ENCODE assay signal across 16 mouse cellular contexts in the genomic region with DNA sequence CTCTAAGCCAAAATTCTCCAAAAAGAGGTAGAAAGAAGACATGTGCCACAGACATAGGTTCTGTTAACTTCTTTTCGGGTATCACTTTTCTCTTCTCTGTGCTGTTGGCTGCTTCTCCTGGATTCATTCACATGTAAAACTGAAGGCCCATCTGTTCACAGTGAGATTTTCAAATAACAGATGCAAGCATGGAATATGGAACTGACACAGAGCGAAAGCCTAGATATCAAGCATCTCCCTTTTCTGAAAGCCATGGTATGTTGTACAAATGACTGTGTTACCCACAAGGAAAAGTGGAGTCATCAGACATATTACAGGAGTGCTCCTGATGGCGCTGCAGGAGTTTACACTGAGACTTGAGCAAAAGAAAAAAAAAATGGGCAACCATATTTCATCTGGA.
DNase-seq lines count a peak whose midpoint lies in the region; ATAC-seq and TF ChIP-seq lines count a peak whose summit lies in the region.
"Had no signal": no experiment of that assay in that cellular context is flagged by ENCODE, and none has a peak within 500 bp of the region (broad histone marks: within the 10 kb centered on the region; RNA-seq: fewer than 3 reads in every experiment).

No protein-coding gene starts in this region.

- intact Hi-C loops in left cerebral cortex, postnatal 36 days (cut with DNase I), result no loop called here
- intact Hi-C loops in heart, postnatal 36 days (cut with DNase I), result no loop called here

- peak; percentile 5 for DNase-seq in hindbrain, postnatal 0 days (ENCODE audit: low spot score)
- peak; percentile 71 for DNase-seq in brain, embryonic 18.5 days (ENCODE audit: low read depth, low spot score)
- DNase-seq in layer of hippocampus, adult 18-20 months (ENCODE audit: low spot score in 2 of 2), result peak; percentile 27 to 73
- peak; percentile 7 to 13 for DNase-seq in left cerebral cortex, postnatal 36 days (ENCODE audit: low spot score in 2 of 2)
- DNase-seq in heart, postnatal 36 days, result no peak
- no peak for DNase-seq in adrenal gland, postnatal 4 days (ENCODE audit: low spot score in 2 of 2)
- DNase-seq: cerebellum, adult 8-10 months; heart, postnatal 4 days; kidney, adult 9 months; liver; lung, adult 18-20 months had no signal

- no peak for ATAC-seq in hindbrain, postnatal 0 days
- no peak for ATAC-seq in hindbrain, embryonic 12.5 days (ENCODE audit: low FRiP score)

- TF ChIP-seq CTCF in hindbrain, postnatal 0 days (IDR thresholded peaks at IDR 0.05; ENCODE audit: low read depth), result no peak

- no peaks in the 10 kb centered on the region for H3K4me1 ChIP-seq in hindbrain, postnatal 0 days (ENCODE audit: insufficient read depth, low read length)
- H3K4me1 ChIP-seq in hindbrain, embryonic 12.5 days, result no peaks in the 10 kb centered on the region
- H3K4me1 ChIP-seq: embryonic facial prominence, embryonic 15.5 days; heart, embryonic 12.5 days had no signal

- H3K27me3 ChIP-seq in hindbrain, postnatal 0 days (ENCODE audit: insufficient read depth, low read length), result no peaks in the 10 kb centered on the region
- H3K27me3 ChIP-seq in hindbrain, embryonic 12.5 days, result no peaks in the 10 kb centered on the region
- H3K27me3 ChIP-seq: embryonic facial prominence, embryonic 15.5 days; heart, embryonic 12.5 days; neural tube, embryonic 13.5 days had no signal

- H3K27ac ChIP-seq in hindbrain, postnatal 0 days, result no peak overlapping the region
- H3K27ac ChIP-seq in hindbrain, embryonic 12.5 days, result no peak overlapping the region
- H3K27ac ChIP-seq: embryonic facial prominence, embryonic 15.5 days; macrophage; neural tube, embryonic 13.5 days had no signal

- no peak overlapping the region for H3K4me2 ChIP-seq in hindbrain, postnatal 0 days (ENCODE audit: low read depth, low read length)
- no peak overlapping the region for H3K4me2 ChIP-seq in hindbrain, embryonic 12.5 days (replicated peaks)
- H3K4me2 ChIP-seq: embryonic facial prominence, embryonic 15.5 days; heart, embryonic 12.5 days; neural tube, embryonic 13.5 days had no signal

- H3K4me3 ChIP-seq in hindbrain, postnatal 0 days (ENCODE audit: low read length), result no peak overlapping the region
- H3K4me3 ChIP-seq in hindbrain, embryonic 12.5 days, result no peak overlapping the region
- H3K4me3 ChIP-seq: embryonic facial prominence, embryonic 15.5 days; heart, embryonic 12.5 days; neural tube, embryonic 13.5 days had no signal

- H3K9ac ChIP-seq in hindbrain, postnatal 0 days (replicated peaks; ENCODE audit: low read length), result no peak overlapping the region
- no peak overlapping the region for H3K9ac ChIP-seq in hindbrain, embryonic 12.5 days
- H3K9ac ChIP-seq: embryonic facial prominence, embryonic 15.5 days; heart, embryonic 12.5 days; neural tube, embryonic 13.5 days had no signal

- no peaks in the 10 kb centered on the region for H3K9me3 ChIP-seq in hindbrain, postnatal 0 days (ENCODE audit: low read length)
- H3K9me3 ChIP-seq in hindbrain, embryonic 12.5 days (replicated peaks), result no peaks in the 10 kb centered on the region
- H3K9me3 ChIP-seq: embryonic facial prominence, embryonic 15.5 days; heart, embryonic 12.5 days; neural tube, embryonic 13.5 days had no signal

- 79% methylated on average over 3 of the region's 3 CpGs for WGBS in hindbrain, postnatal 0 days
- 88% methylated on average over 3 of the region's 3 CpGs for WGBS in hindbrain, embryonic 12.5 days

- no peaks in the 10 kb centered on the region for H3K36me3 ChIP-seq in hindbrain, postnatal 0 days (ENCODE audit: insufficient read depth, low read length)
- H3K36me3 ChIP-seq in hindbrain, embryonic 12.5 days, result no peaks in the 10 kb centered on the region
- H3K36me3 ChIP-seq: embryonic facial prominence, embryonic 15.5 days; heart, embryonic 12.5 days; neural tube, embryonic 13.5 days had no signal

Comparison
In these comparisons a context has a peak if more than half of its experiments do, and no peak if none do; other contexts are left out.
1. DNase-seq: peak in hindbrain, postnatal 0 days (single experiment), brain, embryonic 18.5 days (single experiment), layer of hippocampus, adult 18-20 months (2 of 2) and left cerebral cortex, postnatal 36 days (2 of 2); none in heart, postnatal 36 days (0 of 2) and adrenal gland, postnatal 4 days (0 of 2).